Mouse (Mus musculus) myocyte (in vitro differentiated cells): Measurements from ENCODE around the gene Eif2ak4. TPM values are rescaled to one million over a fixed set of nuclear protein-coding genes. Genes with fewer than 3 reads are reported as not detected.
A peak's percentile ranks its signal among the peaks of the same experiment; 100 is the strongest.

ENCODE experiments used
- H3K27me3 ChIP-seq: one replicate; pipeline ENCODE4 v1.6.1; 2011; ENCODE audit not compliant: control insufficient read depth, insufficient read depth, insufficient read length
- H3K36me3 ChIP-seq: one replicate; pipeline ENCODE4 v1.6.1; 2011; ENCODE audit not compliant: control insufficient read depth, insufficient read depth
- H3K4me2 ChIP-seq: one replicate; pipeline ENCODE4 v1.6.1; 2011; ENCODE audit warnings: low read depth, control low read depth
- H3K4me3 ChIP-seq: one replicate; pipeline ENCODE4 v1.5.1; 2011; ENCODE audit warnings: mild to moderate bottlenecking, control low read depth, moderate library complexity
- H3K79me2 ChIP-seq: one replicate; pipeline ENCODE4 v1.6.1; 2011; ENCODE audit not compliant: control insufficient read depth, insufficient read depth
- H3ac ChIP-seq: one replicate; pipeline ENCODE4 v1.6.1; 2011; ENCODE audit not compliant: control insufficient read depth, insufficient read length
- CEBPB ChIP-seq: IDR thresholded peaks from 2 replicates; pipeline ENCODE4 v1.6.1; 2011; ENCODE audit warnings: mild to moderate bottlenecking, moderate library complexity; ENCODE audit not compliant: poor library complexity, insufficient read depth, severe bottlenecking
- E2F4 ChIP-seq: IDR thresholded peaks from one replicate; pipeline ENCODE4 v1.6.1; 2011; ENCODE audit warnings: mild to moderate bottlenecking, control low read depth, moderate library complexity; ENCODE audit not compliant: insufficient read depth
- MAX ChIP-seq: IDR thresholded peaks from one replicate; pipeline ENCODE4 v1.6.1; 2011; ENCODE audit warnings: low read depth, mild to moderate bottlenecking, control low read depth
- MYOD1 ChIP-seq, 3 experiments: IDR thresholded peaks; one replicate each; pipeline ENCODE4 v1.6.1; 2011; ENCODE audit warnings: control low read depth in 2 of 3, low read depth in 2 of 3, mild to moderate bottlenecking in 2 of 3, moderate library complexity in 1 of 3; ENCODE audit not compliant: insufficient read length in 2 of 3, control insufficient read depth in 1 of 3
- MYOG ChIP-seq, 3 experiments: IDR thresholded peaks; one replicate each; pipeline ENCODE4 v1.6.1; 2011; ENCODE audit warnings: control low read depth in 2 of 3, low read depth in 2 of 3, mild to moderate bottlenecking in 2 of 3; ENCODE audit not compliant: insufficient read length in 2 of 3, control insufficient read depth in 1 of 3, insufficient read depth in 1 of 3
- POLR2A ChIP-seq: IDR thresholded peaks from one replicate; pipeline ENCODE4 v1.6.1; 2011; ENCODE audit warnings: low read depth, mild to moderate bottlenecking, control low read depth, moderate library complexity; ENCODE audit not compliant: insufficient read length
- POLR2AphosphoS2 ChIP-seq: IDR thresholded peaks from one replicate; pipeline ENCODE4 v1.6.1; 2011; ENCODE audit warnings: low read depth, control low read depth; ENCODE audit not compliant: insufficient read length
- REST ChIP-seq: IDR thresholded peaks from one replicate; pipeline ENCODE4 v1.6.1; 2011; ENCODE audit warnings: mild to moderate bottlenecking, control low read depth, moderate library complexity; ENCODE audit not compliant: insufficient read depth, insufficient read length
- SRF ChIP-seq: IDR thresholded peaks from one replicate; pipeline ENCODE4 v1.6.1; 2011; ENCODE audit warnings: low read depth; ENCODE audit not compliant: control insufficient read depth, insufficient read length
- TCF12 ChIP-seq: IDR thresholded peaks from one replicate; pipeline ENCODE4 v1.6.1; 2011; ENCODE audit warnings: mild to moderate bottlenecking, control low read depth; ENCODE audit not compliant: poor library complexity, insufficient read depth, severe bottlenecking
- TCF3 ChIP-seq: IDR thresholded peaks from one replicate; pipeline ENCODE4 v1.6.1; 2011; ENCODE audit warnings: low read depth, control low read depth; ENCODE audit not compliant: insufficient read length
- USF1 ChIP-seq: IDR thresholded peaks from one replicate; pipeline ENCODE4 v1.6.1; 2011; ENCODE audit warnings: low read depth, mild to moderate bottlenecking, control low read depth, moderate library complexity
- polyA plus RNA-seq: library from polyadenylated mRNA; unstranded; fragments of >200 nt; fragmentation: generic; extraction: Trizol; gene quantifications from one replicate; pipeline ENCODE4 v1.2.1, GENCODE M21; 2012; ENCODE audit warnings: missing spikeins

Gene Eif2ak4
- polyA plus RNA-seq, 1 experiment = 4.7 TPM

DNA sequence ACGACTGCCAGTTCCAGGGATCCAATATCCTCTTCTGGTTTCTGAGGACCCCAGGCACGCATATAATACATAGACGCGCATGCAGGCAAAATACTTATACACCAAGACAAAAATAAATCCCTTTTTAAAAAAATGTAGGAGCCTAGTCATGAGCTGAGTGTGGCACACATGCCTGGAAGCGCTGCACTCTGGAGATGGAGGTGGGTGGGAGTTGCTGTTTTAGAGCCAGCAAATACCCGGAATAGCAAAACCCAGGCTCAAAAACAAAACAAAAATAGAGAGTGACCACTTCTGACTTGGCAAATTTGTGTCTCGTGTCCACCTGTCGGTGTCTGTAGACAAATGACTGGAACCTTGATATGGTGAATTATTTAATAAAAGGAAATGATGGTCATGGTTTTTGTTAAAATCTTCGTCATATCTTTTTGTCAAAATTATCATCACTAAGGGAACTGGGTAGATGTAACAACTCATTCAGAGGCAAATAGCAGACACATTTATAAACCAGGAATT, 96.0 kb downstream of the Eif2ak4 start:
- Histone ChIP-seq H3K4me2 (peak overlapping the region; percentile 36), H3K27me3 (no peaks in the 10 kb centered on the region), H3K4me3 (no peak overlapping the region), H3ac (no peak overlapping the region), H3K79me2 (no peaks in the 10 kb centered on the region), H3K36me3 (no peaks in the 10 kb centered on the region)
- no peak for TF ChIP-seq TCF12
- peak; percentile 18 to 72 (median 66) for TF ChIP-seq MYOD1 (IDR thresholded peaks at IDR 0.05; ENCODE audit: control insufficient read depth in 1 of 3, insufficient read length in 2 of 3, low read depth in 2 of 3)

- H3K27me3 ChIP-seq = no peaks in the 10 kb centered on the region
- no peak overlapping the region for H3K4me3 ChIP-seq
- no peak overlapping the region for H3K4me2 ChIP-seq
- no peak for TF ChIP-seq SRF
- no peak for TF ChIP-seq MYOG (IDR thresholded peaks at IDR 0.05; ENCODE audit: control insufficient read depth in 1 of 3, insufficient read depth in 1 of 3, insufficient read length in 2 of 3, low read depth in 2 of 3)
- no peak for TF ChIP-seq E2F4
- TF ChIP-seq MAX = no peak
- no peak for TF ChIP-seq POLR2A
- no peak for TF ChIP-seq MYOD1 (IDR thresholded peaks at IDR 0.05; ENCODE audit: control insufficient read depth in 1 of 3, insufficient read length in 2 of 3, low read depth in 2 of 3)
- no peak for TF ChIP-seq CEBPB
- no peak for TF ChIP-seq REST
- no peak for TF ChIP-seq TCF3
- TF ChIP-seq USF1 = no peak
- TF ChIP-seq TCF12 = no peak
- TF ChIP-seq POLR2AphosphoS2 = no peak
- no peaks in the 10 kb centered on the region for H3K79me2 ChIP-seq
- no peaks in the 10 kb centered on the region for H3K36me3 ChIP-seq
- H3ac ChIP-seq = no peak overlapping the region
Observed at GRCm38 (mm10) chr2:118485415-118485814, 97.0 kb downstream of the Eif2ak4 start.

GRCm38 (mm10) chr2:118486933-118487332, 98.5 kb downstream of the Eif2ak4 start:
- no peaks in the 10 kb centered on the region for H3K36me3 ChIP-seq
- TF ChIP-seq MYOD1 (IDR thresholded peaks at IDR 0.05; ENCODE audit: control insufficient read depth in 1 of 3, insufficient read length in 2 of 3, low read depth in 2 of 3) (peak in 2 of 3 experiments; percentile 52), CEBPB (no peak), MAX (no peak), TCF3 (no peak), POLR2A (no peak), MYOG (IDR thresholded peaks at IDR 0.05; ENCODE audit: control insufficient read depth in 1 of 3, insufficient read depth in 1 of 3, insufficient read length in 2 of 3, low read depth in 2 of 3) (peak in 1 of 3 experiments; percentile 52)
- no peak overlapping the region for H3ac ChIP-seq
- H3K4me2 ChIP-seq = no peak overlapping the region
- no peak overlapping the region for H3K4me3 ChIP-seq
- no peaks in the 10 kb centered on the region for H3K79me2 ChIP-seq
- no peaks in the 10 kb centered on the region for H3K27me3 ChIP-seq

DNA sequence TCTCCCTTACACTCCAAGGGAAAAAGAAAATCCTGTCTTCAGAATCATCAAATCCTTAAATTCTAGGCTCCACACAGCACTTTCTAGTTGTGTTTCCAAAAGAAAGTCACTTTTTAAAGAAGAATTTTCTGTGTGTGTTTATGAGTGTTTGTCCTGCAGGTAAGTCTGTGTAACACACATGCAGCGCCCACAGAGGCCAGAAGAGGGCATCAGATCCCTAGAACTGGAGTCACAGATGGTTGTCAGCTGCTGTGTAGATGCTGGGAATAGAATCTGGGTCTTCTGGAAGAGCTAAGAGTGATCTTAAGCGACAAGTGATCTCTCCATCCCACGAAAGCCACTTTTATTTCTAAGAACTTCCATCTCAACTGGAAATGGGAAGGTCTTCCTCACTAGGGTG, 99.4 kb downstream of the Eif2ak4 start:
- no peak for TF ChIP-seq TCF12
- TF ChIP-seq MYOG (IDR thresholded peaks at IDR 0.05; ENCODE audit: control insufficient read depth in 1 of 3, insufficient read depth in 1 of 3, insufficient read length in 2 of 3, low read depth in 2 of 3) = no peak
- no peak for TF ChIP-seq E2F4
- TF ChIP-seq MYOD1 (IDR thresholded peaks at IDR 0.05; ENCODE audit: control insufficient read depth in 1 of 3, insufficient read length in 2 of 3, low read depth in 2 of 3) = no peak
- Histone ChIP-seq H3K36me3 (no peaks in the 10 kb centered on the region), H3K27me3 (no peaks in the 10 kb centered on the region), H3K4me2 (no peak overlapping the region), H3ac (no peak overlapping the region), H3K79me2 (no peaks in the 10 kb centered on the region), H3K4me3 (no peak overlapping the region)

DNA sequence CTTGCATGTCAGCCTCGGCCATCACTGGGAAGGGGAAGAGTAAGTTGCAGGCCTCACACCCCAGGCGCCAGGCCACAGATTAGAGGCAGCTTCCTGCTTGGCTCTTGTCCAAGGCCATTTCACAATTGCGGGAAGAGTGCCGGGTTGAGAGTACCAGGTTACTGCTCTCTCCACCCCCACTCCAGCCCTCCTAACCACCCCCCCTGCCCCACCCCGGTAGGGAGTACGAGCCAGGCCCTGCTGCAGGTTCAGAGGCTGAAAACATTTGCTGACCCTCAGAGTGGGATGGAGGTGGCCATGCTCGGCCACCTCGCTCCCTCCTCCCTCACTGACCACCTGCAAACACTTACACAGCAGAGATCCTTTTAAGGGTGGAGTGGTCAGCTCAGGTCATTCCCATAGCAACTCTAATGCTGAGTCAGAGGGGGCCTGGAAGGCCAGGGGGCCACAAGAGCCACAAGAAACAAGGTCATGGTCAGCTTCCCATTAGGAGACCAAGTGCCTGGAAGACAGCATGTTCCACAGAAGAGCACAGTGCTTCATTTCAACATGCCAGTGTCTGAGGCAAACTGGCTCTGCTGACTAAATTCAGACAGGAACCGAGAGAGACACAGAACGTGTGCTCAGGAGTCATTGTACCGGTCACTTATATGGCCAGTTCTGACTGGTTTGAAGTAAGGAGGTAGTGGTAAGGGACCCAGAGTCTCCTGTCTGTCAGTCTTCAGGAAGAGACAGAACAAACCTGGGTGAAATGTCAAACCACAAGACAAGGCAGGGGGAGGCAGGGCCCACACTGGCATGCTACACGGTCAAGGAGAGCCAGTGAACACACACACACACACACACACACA, 102.0 kb downstream of the Eif2ak4 start:
- H3K4me2 ChIP-seq = peak overlapping the region; percentile 26
- H3K79me2 ChIP-seq = no peaks in the 10 kb centered on the region
- no peak for TF ChIP-seq MYOD1 (IDR thresholded peaks at IDR 0.05; ENCODE audit: control insufficient read depth in 1 of 3, insufficient read length in 2 of 3, low read depth in 2 of 3)
- TF ChIP-seq REST = no peak
- peak; percentile 60; the same call in 1 of the 2 replicates for TF ChIP-seq CEBPB
- TF ChIP-seq POLR2A = no peak

More for the DNA sequence above, 102.0 kb downstream of the Eif2ak4 start:
- H3K4me3 ChIP-seq = no peak overlapping the region
- H3K27me3 ChIP-seq = no peaks in the 10 kb centered on the region
- H3K36me3 ChIP-seq = no peaks in the 10 kb centered on the region
- H3ac ChIP-seq = no peak overlapping the region
